Mouse (Mus musculus) skeletal muscle tissue, postnatal 0 days (tissue): Measurements from ENCODE around the gene Gm10337. TPM values are rescaled to one million over a fixed set of nuclear protein-coding genes. Genes with fewer than 3 reads are reported as not detected.

ENCODE experiments used
- polyA plus RNA-seq: library from polyadenylated mRNA; unstranded; fragments of >200 nt; fragmentation: Nextera tagmentation; extraction: Ambion mirVana; gene quantifications from 2 replicates; pipeline ENCODE4 v1.2.1, GENCODE M21; 2015

The Gm10337 gene
- polyA plus RNA-seq: 1.8 TPM in 1 of 2 replicates, not detected in the other

DNA sequence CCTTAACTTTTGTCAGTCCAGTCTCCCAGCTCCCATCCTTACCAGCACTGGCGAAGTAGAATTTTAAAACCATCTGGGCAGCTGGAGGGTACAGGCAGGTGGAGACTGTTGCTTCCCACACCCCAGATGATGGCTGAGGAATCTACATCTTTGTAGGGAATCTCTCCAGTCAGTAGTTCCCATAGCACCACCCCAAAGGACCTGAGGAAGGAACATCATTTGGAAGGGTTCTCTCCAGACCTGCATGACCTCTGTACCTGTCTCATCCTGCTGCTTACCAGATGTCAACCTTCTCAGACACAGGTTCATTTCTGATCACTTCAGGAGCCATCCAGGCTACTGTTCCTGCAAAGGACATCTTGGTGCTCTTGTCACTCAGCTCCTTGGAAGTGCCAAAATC is at the start of gene Gm10337:
Gene Gm10337, plus strand, starts transcription at position 276 of the 400 bp plus-strand sequence.

DNA sequence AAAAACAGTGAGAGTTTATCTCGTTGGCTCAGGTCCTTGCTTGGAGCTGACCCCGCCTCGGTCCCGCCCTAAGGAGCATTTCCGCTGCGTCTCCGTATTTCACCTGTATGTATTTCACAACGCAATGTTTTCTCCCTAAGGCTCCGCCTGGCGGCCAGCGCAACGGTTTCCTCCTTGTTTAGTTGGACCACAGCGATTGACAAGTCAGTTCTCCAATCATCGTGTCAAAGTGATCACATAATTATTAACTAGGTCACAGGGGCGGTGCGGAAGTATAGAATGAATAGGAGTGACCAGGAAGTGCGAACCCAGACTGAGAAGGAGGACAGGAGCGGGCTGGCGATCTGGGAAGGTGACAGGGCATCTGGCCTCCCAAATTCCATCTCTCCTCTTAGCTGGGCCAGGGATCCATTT is 44.6 kb upstream of the Gm10337 start, which contains the start of gene Prr13:
Gene Prr13, plus strand, starts transcription at position 125 of the 414 bp plus-strand sequence.

DNA sequence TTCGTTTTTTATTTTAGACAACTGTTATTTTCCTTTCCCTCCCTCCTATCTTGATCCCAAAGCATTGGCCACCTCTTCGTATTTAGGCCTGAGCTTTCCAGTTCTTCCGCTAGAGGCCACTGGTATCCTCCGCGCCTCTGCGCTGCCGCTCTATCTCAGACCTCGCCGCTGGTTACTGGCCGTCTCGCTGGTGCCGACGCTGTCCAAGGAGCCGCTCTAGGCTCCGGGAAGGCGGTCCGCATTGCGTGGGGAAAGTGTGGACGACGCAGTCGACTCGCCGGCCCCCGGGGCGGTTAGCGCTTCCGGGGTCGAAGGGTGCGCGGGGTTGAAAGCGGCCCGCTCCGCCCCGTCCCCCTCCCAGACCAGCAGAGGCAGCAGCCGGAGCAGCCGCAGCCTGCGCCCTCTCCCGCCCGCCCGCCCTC is 33.3 kb upstream of the Gm10337 start, which contains the start of gene Pcbp2:
Gene Pcbp2, plus strand, starts transcription at position 357 of the 422 bp plus-strand sequence.

DNA sequence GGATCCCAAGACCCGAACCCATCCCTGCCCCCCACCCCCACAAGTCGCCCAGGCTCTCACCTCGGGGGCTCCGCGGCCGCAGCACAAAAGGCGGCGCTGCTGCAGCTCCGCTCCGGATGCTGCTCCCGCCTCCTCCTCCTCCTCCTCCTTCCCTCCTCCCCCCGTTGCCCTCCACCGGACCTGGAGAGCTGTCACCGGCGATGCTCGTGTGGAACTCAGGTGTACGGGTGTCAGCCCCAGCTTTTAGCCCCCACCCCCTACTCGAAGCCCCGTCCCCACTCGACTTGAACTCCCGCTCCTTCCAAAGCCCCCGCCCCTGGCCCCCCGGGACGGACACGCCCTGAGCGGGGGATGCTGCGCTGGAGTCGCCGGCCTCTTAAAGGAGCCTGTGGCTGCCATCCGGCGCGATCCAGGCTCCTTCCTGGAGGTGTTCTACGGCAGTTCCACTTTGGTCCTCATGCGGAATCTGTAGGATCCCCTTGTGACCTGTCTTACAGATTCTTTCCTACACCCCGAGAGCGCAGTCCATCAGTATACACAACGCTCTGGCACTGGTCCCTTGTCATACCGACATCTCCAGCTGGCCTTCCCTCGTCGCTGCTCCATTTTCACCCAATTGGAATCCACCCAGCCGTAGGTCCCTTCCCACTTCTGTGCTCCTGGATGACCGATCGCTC is 13.3 kb downstream of the Gm10337 start, which contains the start of gene Map3k12:
Gene Map3k12, minus strand, starts transcription at position 337 of the 677 bp plus-strand sequence.

DNA sequence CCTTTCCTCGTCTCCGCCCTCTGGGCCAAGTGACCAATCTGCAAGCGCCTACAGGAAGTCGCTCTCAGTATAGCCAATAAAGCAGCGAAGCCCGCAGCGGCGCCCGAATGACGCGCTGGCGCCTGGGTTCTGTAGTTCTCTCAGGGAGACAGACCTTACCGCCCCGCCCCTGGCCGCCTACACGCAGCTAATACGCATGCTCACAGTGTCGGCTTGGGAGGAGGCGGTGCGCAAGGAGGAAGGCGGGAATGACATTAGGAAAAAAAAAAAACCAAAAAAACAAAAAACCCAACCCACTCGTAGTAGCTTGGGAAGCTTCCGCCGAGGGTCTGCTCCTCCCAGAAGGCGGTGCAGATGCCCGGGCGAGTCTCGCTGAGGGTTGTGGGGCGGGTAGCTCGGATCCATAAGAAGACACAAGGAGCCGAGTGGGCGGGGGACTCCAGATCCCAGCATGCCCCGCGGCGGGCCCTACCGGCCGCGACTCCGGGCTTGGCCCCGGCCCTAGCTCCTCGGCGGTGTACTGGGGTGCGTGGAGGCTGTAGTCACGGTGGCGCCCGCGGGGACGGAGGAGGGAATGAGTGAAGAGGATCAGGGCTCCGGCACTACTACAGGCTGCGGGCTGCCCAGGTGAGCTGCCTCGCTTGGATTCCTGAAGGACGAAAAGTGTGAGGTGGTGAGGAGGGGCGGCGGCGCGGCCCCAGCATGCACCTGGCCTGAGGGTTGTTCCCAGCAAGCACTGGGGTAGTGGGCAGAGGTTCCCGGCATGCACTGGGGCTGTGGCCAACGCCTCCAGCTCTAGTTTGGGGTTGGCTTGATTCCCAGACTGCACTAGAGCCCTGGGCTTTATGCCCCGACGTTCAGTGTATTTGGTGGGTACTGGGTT is 14.7 kb downstream of the Gm10337 start, which contains the start of gene Tarbp2:
Gene Tarbp2, plus strand, starts transcription at position 217 of the 883 bp plus-strand sequence.

DNA sequence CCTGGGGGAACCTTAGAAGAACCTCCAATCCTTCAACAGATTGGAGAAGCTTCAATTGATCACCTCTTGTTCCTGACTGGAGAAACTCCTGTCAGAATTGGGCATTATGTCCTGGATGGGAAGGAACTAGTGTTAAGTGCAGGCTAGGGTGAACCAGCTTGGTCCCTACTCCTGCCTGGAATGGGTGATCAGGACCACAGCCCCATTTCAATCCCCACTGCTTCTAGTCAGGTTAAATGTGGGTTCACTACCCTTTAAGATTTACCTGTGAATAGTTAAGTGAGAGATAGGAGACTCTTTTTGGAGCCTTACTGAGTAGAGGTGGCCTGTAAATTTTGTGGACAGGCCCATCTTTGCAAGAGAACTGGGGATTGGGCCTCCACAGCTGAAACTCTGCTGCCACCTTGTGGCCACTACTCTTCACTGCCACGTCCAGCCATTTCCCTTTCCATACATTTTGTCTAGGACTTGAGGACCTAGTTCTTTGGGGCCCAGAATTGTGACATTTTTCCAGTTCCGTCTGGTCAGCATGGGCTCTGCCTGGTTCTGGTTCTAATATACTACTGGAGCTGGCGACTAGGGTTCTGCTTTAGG is 21.5 kb downstream of the Gm10337 start, which contains the start of gene Npff:
Gene Npff, minus strand, starts transcription at position 51 of the 594 bp plus-strand sequence.

Other genes starting within 250 kb of the Gm10337 start
- gene Rarg, start 246.2 kb upstream of the Gm10337 start, polyA plus RNA-seq: 8.4 and 11.5 TPM in 2 replicates
- 0.06 TPM in 1 of 2 replicates, not detected in the other for gene Gm9918, start 233.2 kb upstream of the Gm10337 start, polyA plus RNA-seq
- 30.0 and 37.6 TPM in 2 replicates for gene Mfsd5, start 224.3 kb upstream of the Gm10337 start, polyA plus RNA-seq
- gene Espl1, start 207.5 kb upstream of the Gm10337 start, polyA plus RNA-seq: 2.5 and 3.5 TPM in 2 replicates
- 270 and 314 TPM in 2 replicates for gene Pfdn5, start 177.6 kb upstream of the Gm10337 start, polyA plus RNA-seq
- gene Myg1, start 172.0 kb upstream of the Gm10337 start, polyA plus RNA-seq: 30.0 and 30.5 TPM in 2 replicates
- 11.4 and 14.4 TPM in 2 replicates for gene Aaas, start 153.0 kb upstream of the Gm10337 start, polyA plus RNA-seq
- 0.13 and 0.35 TPM in 2 replicates for gene Sp7, start 136.5 kb upstream of the Gm10337 start, polyA plus RNA-seq
- 3.3 and 4.0 TPM in 2 replicates for gene Sp1, start 97.6 kb upstream of the Gm10337 start, polyA plus RNA-seq
- 7.8 and 9.7 TPM in 2 replicates for gene Amhr2, start 58.4 kb upstream of the Gm10337 start, polyA plus RNA-seq
- gene Prr13, start 44.7 kb upstream of the Gm10337 start, polyA plus RNA-seq: 36.5 and 44.9 TPM in 2 replicates
- 105 and 113 TPM in 2 replicates for gene Pcbp2, start 33.2 kb upstream of the Gm10337 start, polyA plus RNA-seq
- gene Map3k12, start 13.3 kb downstream of the Gm10337 start, polyA plus RNA-seq: 4.0 and 4.2 TPM in 2 replicates
- 62.3 and 70.0 TPM in 2 replicates for gene Tarbp2, start 14.5 kb downstream of the Gm10337 start, polyA plus RNA-seq
- gene Npff, start 21.2 kb downstream of the Gm10337 start, polyA plus RNA-seq: 0.94 and 1.3 TPM in 2 replicates
- gene Gm28047, start 121.3 kb downstream of the Gm10337 start, polyA plus RNA-seq: 0.14 TPM in 1 of 2 replicates, not detected in the other
- 24.2 and 29.9 TPM in 2 replicates for gene Atf7, start 121.7 kb downstream of the Gm10337 start, polyA plus RNA-seq
- 91.0 and 109 TPM in 2 replicates for gene Atp5g2, start 168.6 kb downstream of the Gm10337 start, polyA plus RNA-seq
- gene Calcoco1, start 218.5 kb downstream of the Gm10337 start, polyA plus RNA-seq: 63.8 and 81.8 TPM in 2 replicates